Mouse (Mus musculus): Measurements from ENCODE around the gene Prpf38b. TPM values are rescaled to one million over a fixed set of nuclear protein-coding genes. Genes with fewer than 3 reads are reported as not detected.
"Not testable (repeated sequence)": the region's sequence is repeated elsewhere in the genome, so short reads cannot be mapped to it uniquely, and the experiment has no call there.

Prpf38b gene
- total and polyA plus RNA-seq, 3 experiments = 117 to 226 (median 216) TPM

- ATAC-seq (ENCODE audit: extremely low read depth, insufficient number of reproducible peaks, low FRiP score, poor library complexity, severe bottlenecking) (no peak), DNase-seq (ENCODE audit: low spot score) (no peak)
- H3K4me1 ChIP-seq (ENCODE audit: insufficient read depth, low read depth, low read length) = no peaks in the 10 kb centered on the region; the same call in 1 of the 2 replicates
- H3K36me3 ChIP-seq (replicated peaks) = no peaks in the 10 kb centered on the region
- H3K9me3 ChIP-seq (replicated peaks) = no peaks in the 10 kb centered on the region
- no peak overlapping the region for H3K4me3 ChIP-seq (ENCODE audit: low read depth, low read length)
- peaks cover 15% of the 10 kb centered on the region for H3K27me3 ChIP-seq (ENCODE audit: insufficient read depth, low read length)
- no peak for TF ChIP-seq TAL1 (conservative IDR thresholded peaks at IDR 0.05; ENCODE audit: low read depth, low read length)
- TF ChIP-seq CTCF (IDR thresholded peaks at IDR 0.05; ENCODE audit: low read depth, low read length) = no peak
Observed at GRCm38 (mm10) chr3:108879129-108879528, 32.4 kb downstream of the Prpf38b start.

GRCm38 (mm10) chr3:108870631-108871030 lies 40.9 kb downstream of the Prpf38b start:
- peaks cover 15% of the 10 kb centered on the region for H3K27me3 ChIP-seq (ENCODE audit: insufficient read depth, low read length)
- no peaks in the 10 kb centered on the region for H3K4me1 ChIP-seq (ENCODE audit: insufficient read depth, low read depth, low read length)
- no peak for ATAC-seq (ENCODE audit: extremely low read depth, insufficient number of reproducible peaks, low FRiP score, poor library complexity, severe bottlenecking)
- no peaks in the 10 kb centered on the region for H3K9me3 ChIP-seq (replicated peaks)
- no peak overlapping the region for H3K4me3 ChIP-seq (ENCODE audit: low read depth, low read length)
- TF ChIP-seq GATA2 (IDR thresholded peaks at IDR 0.05; ENCODE audit: borderline replicate concordance, low read depth, low read length) (no peak), POLR2AphosphoS5 (IDR thresholded peaks at IDR 0.05; ENCODE audit: insufficient replicate concordance, low read depth, low read length) (no peak), CTCF (IDR thresholded peaks at IDR 0.05; ENCODE audit: low read depth, low read length) (no peak), TAL1 (conservative IDR thresholded peaks at IDR 0.05; ENCODE audit: low read depth, low read length) (no peak), GATA1 (IDR thresholded peaks at IDR 0.05; ENCODE audit: borderline replicate concordance, low read length) (no peak)
- no peak for DNase-seq (ENCODE audit: low spot score)
- H3K36me3 ChIP-seq (replicated peaks) = no peaks in the 10 kb centered on the region

- ATAC-seq (ENCODE audit: extremely low read depth, insufficient number of reproducible peaks, low FRiP score, poor library complexity, severe bottlenecking) (no peak), DNase-seq (ENCODE audit: low spot score) (no peak)
- Histone ChIP-seq H3K4me3 (ENCODE audit: low read depth, low read length) (no peak overlapping the region), H3K9me3 (replicated peaks) (no peaks in the 10 kb centered on the region), H3K36me3 (replicated peaks) (no peaks in the 10 kb centered on the region), H3K27me3 (ENCODE audit: insufficient read depth, low read length) (peaks cover 12% of the 10 kb centered on the region), H3K4me1 (ENCODE audit: insufficient read depth, low read depth, low read length) (no peaks in the 10 kb centered on the region)
- TF ChIP-seq TAL1 (conservative IDR thresholded peaks at IDR 0.05; ENCODE audit: low read depth, low read length) (no peak), GATA1 (IDR thresholded peaks at IDR 0.05; ENCODE audit: borderline replicate concordance, low read length) (no peak), POLR2AphosphoS5 (IDR thresholded peaks at IDR 0.05; ENCODE audit: insufficient replicate concordance, low read depth, low read length) (no peak), GATA2 (IDR thresholded peaks at IDR 0.05; ENCODE audit: borderline replicate concordance, low read depth, low read length) (no peak)
Observed at GRCm38 (mm10) chr3:108867449-108867848, 44.1 kb downstream of the Prpf38b start.

GRCm38 (mm10) chr3:108865676-108866075 lies 45.9 kb downstream of the Prpf38b start:
- H3K4me1 ChIP-seq (ENCODE audit: insufficient read depth, low read depth, low read length) = no peaks in the 10 kb centered on the region
- peaks cover 15% of the 10 kb centered on the region for H3K27me3 ChIP-seq (ENCODE audit: insufficient read depth, low read length)
- H3K9me3 ChIP-seq (replicated peaks) = no peaks in the 10 kb centered on the region
- no peaks in the 10 kb centered on the region for H3K36me3 ChIP-seq (replicated peaks)
- DNase-seq (ENCODE audit: low spot score) = no peak
- no peak overlapping the region for H3K4me3 ChIP-seq (ENCODE audit: low read depth, low read length)
- TF ChIP-seq GATA2 (IDR thresholded peaks at IDR 0.05; ENCODE audit: borderline replicate concordance, low read depth, low read length) (no peak), TAL1 (conservative IDR thresholded peaks at IDR 0.05; ENCODE audit: low read depth, low read length) (no peak), POLR2AphosphoS5 (IDR thresholded peaks at IDR 0.05; ENCODE audit: insufficient replicate concordance, low read depth, low read length) (no peak), GATA1 (IDR thresholded peaks at IDR 0.05; ENCODE audit: borderline replicate concordance, low read length) (no peak), CTCF (IDR thresholded peaks at IDR 0.05; ENCODE audit: low read depth, low read length) (no peak)
- ATAC-seq (ENCODE audit: extremely low read depth, insufficient number of reproducible peaks, low FRiP score, poor library complexity, severe bottlenecking) = no peak

- ATAC-seq (ENCODE audit: extremely low read depth, insufficient number of reproducible peaks, low FRiP score, poor library complexity, severe bottlenecking) = no peak
- DNase-seq (ENCODE audit: low spot score) = no peak
Observed at GRCm38 (mm10) chr3:108865129-108865528, 46.4 kb downstream of the Prpf38b start.

GRCm38 (mm10) chr3:108863091-108863490 lies 48.4 kb downstream of the Prpf38b start:
- Histone ChIP-seq H3K9me3 (replicated peaks) (no peaks in the 10 kb centered on the region), H3K4me1 (ENCODE audit: insufficient read depth, low read depth, low read length) (no peaks in the 10 kb centered on the region), H3K36me3 (replicated peaks) (no peaks in the 10 kb centered on the region), H3K4me3 (ENCODE audit: low read depth, low read length) (no peak overlapping the region), H3K27me3 (ENCODE audit: insufficient read depth, low read length) (peaks cover 5% of the 10 kb centered on the region; the same call in 1 of the 2 replicates)
- ATAC-seq (ENCODE audit: extremely low read depth, insufficient number of reproducible peaks, low FRiP score, poor library complexity, severe bottlenecking) = no peak
- DNase-seq (ENCODE audit: low spot score) = no peak
- TF ChIP-seq TAL1 (conservative IDR thresholded peaks at IDR 0.05; ENCODE audit: low read depth, low read length) (no peak), GATA1 (IDR thresholded peaks at IDR 0.05; ENCODE audit: borderline replicate concordance, low read length) (no peak), POLR2AphosphoS5 (IDR thresholded peaks at IDR 0.05; ENCODE audit: insufficient replicate concordance, low read depth, low read length) (no peak), GATA2 (IDR thresholded peaks at IDR 0.05; ENCODE audit: borderline replicate concordance, low read depth, low read length) (no peak), CTCF (IDR thresholded peaks at IDR 0.05; ENCODE audit: low read depth, low read length) (no peak)

More at GRCm38 (mm10) chr3:108865129-108865528, 46.4 kb downstream of the Prpf38b start:
- H3K36me3 ChIP-seq (replicated peaks) = no peaks in the 10 kb centered on the region
- H3K9me3 ChIP-seq (replicated peaks) = no peaks in the 10 kb centered on the region
- no peak for TF ChIP-seq GATA1 (IDR thresholded peaks at IDR 0.05; ENCODE audit: borderline replicate concordance, low read length)
- TF ChIP-seq POLR2AphosphoS5 (IDR thresholded peaks at IDR 0.05; ENCODE audit: insufficient replicate concordance, low read depth, low read length) = no peak
- no peak for TF ChIP-seq CTCF (IDR thresholded peaks at IDR 0.05; ENCODE audit: low read depth, low read length)
- no peak for TF ChIP-seq TAL1 (conservative IDR thresholded peaks at IDR 0.05; ENCODE audit: low read depth, low read length)
- no peak for TF ChIP-seq GATA2 (IDR thresholded peaks at IDR 0.05; ENCODE audit: borderline replicate concordance, low read depth, low read length)
- H3K27me3 ChIP-seq (ENCODE audit: insufficient read depth, low read length) = peaks cover 9% of the 10 kb centered on the region; the same call in 1 of the 2 replicates
- no peak overlapping the region for H3K4me3 ChIP-seq (ENCODE audit: low read depth, low read length)
- H3K4me1 ChIP-seq (ENCODE audit: insufficient read depth, low read depth, low read length) = no peaks in the 10 kb centered on the region

- not testable (repeated sequence) for H3K27me3 ChIP-seq (ENCODE audit: insufficient read depth, low read length); ATAC-seq (ENCODE audit: extremely low read depth, insufficient number of reproducible peaks, low FRiP score, poor library complexity, severe bottlenecking); H3K36me3 ChIP-seq (replicated peaks); H3K9me3 ChIP-seq (replicated peaks); H3K4me3 ChIP-seq (ENCODE audit: low read depth, low read length); H3K4me1 ChIP-seq (ENCODE audit: insufficient read depth, low read depth, low read length); DNase-seq (ENCODE audit: low spot score)
Observed at GRCm38 (mm10) chr3:108862282-108862681, 49.2 kb downstream of the Prpf38b start.

Measured in G1E (cell line).